Mouse (Mus musculus) thymus, postnatal 10 days (tissue): ENCODE measurements around the gene Ngp.
"Not testable (repeated sequence)": the region's sequence is repeated elsewhere in the genome, so short reads cannot be mapped to it uniquely, and the experiment has no call there.

Source experiments
- DNase-seq, 2 experiments: peaks; one replicate each; pipeline ENCODE4 v3.0.0; 2021; ENCODE audit warnings: low spot score in 2 of 2

Ngp gene

GRCm38 (mm10) chr9:110419511-110420112 is at the start of gene Ngp:
Ngp (plus strand) TSS chr9:110419747.
- no peak for DNase-seq

GRCm38 (mm10) chr9:110369860-110370259 is 49.7 kb upstream of the Ngp start:
- DNase-seq = no peak

DNA sequence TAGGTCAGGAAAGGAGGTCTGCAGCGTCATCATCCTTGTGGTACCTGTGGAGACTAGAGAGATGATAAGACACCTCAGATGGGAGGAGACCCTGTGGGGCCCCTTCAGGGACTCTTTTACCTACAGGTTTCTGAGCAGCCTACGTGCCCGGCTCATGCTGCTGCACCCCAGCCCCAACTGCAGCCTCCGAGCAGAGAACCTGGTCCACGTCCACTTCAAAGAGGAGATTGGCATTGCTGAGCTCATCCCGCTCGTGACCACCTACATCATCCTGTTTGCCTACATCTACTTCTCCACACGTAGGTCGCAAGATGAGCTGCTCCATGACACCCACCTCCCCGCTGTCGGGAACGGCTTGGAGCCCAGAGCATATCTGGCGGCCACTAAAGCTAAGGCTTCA is 45.7 kb upstream of the Ngp start:
- no peak for DNase-seq

GRCm38 (mm10) chr9:110375668-110376067 is 43.9 kb upstream of the Ngp start:
- DNase-seq = no peak

DNA sequence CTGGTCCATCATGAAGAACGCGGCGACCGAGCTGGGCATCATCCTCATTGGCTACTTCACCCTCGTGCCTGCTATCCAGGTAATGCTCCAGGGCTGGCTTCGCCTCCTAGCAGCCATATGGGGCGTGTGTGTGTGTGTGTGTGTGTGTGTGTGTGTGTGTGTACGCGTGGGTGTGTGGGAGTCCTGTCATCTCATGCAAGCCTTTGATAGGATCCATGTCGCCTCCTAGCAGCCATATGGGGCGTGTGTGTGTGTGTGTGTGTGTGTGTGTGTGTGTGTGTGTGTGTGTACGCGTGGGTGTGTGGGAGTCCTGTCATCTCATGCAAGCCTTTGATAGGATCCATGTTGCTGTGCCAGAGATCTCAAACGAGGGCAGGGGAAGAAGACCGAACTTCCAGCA is 41.9 kb upstream of the Ngp start:
- not testable (repeated sequence) for DNase-seq

DNA sequence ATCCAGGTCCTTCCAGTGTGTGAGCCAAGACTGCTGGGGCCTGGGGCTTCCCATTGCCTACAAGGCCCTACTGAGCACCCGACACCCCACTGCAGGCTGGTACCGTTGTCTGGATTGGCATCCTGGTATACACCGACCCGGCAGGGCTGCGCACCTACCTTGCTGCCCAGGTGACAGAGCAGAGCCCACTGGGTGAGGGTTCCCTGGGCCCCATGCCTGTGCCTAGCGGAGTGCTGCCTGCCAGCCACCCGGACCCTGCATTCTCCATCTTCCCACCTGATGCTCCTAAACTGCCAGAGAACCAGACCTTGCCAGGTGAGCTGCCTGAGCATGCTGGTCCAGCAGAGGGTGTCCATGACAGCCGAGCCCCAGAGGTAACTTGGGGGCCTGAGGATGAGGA is 40.2 kb upstream of the Ngp start:
- no peak for DNase-seq

DNA sequence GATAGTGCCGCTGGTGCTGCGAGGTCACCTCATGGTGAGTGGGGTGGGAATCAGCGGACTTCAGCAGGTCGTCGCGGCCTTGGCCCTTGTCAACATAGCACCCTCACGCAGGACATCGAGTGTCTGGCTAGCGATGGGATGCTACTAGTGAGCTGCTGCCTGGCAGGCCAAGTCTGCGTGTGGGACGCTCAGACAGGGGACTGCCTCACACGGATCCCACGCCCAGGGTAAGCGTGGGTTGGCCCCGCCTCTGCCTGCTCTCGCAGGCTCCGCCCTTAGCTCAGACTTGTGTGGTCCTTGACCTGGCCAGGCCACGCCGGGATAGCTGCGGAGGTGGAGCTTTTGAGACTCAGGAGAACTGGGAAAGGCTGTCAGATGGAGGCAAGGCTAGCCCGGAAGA is 38.9 kb upstream of the Ngp start:
- no peak for DNase-seq

GRCm38 (mm10) chr9:110381292-110381691 is 38.3 kb upstream of the Ngp start:
- DNase-seq = no peak

- DNase-seq = no peak
Observed at GRCm38 (mm10) chr9:110384369-110384929, 35.1 kb upstream of the Ngp start.

DNA sequence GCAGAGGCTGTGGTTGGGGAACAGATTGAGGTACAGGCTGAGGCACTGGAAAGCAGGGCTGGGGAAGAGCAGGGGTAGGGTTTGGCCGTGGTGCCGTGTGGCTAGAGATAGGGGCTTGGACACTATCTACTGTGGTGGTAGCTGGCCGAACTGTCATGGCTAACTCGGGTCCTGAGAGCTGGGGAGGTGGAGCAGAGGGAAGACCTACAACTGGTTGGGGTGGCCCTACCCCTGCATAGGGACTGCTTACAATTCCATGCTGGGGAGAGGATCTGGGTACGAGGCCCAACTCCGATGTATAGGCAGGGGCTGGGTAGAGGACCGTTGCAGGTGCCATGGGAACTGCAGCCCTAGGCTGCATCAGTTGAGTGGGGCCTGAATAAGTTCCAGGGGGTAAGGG is 31.5 kb upstream of the Ngp start:
- DNase-seq = no peak

DNA sequence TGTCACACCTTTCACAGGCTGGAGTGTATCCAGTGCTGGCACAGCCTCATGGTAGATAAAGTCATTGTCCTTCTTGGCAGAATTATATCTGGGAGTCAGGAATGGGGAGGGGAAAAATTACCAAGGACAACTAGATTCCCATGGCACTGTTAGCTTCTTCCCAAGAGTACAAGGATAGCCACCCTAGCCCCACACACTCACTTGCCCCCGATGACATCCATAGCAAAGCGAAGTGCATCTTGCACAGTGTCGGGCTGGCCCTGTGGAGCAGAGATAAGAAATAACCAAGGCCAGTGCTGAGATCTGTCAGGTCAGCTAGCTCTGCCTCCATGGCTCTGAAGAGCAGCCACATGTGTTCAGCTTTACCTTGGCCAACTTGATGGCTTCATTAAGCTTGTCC is 28.7 kb upstream of the Ngp start:
- DNase-seq = no peak

DNA sequence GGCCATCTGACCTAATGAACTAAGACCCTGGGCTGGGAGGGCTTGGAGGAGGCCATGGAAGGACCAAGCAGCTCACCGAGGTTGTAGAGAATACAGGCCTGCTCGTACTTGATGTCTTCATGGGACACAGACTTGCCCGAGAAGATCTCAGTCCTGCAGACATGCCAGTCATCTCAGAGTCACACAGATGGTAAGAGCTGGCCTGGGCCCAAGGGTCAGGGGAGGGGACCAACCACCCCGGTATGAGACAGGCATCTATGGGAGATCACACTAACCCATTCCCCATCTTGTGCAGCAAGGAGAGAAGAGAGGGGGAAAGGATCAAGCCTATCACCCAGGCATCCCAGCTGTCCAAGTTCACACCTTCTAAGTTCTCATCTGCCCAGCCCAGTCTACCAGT is 26.3 kb upstream of the Ngp start:
- DNase-seq = no peak

GRCm38 (mm10) chr9:110400650-110401049 is 18.9 kb upstream of the Ngp start:
- no peak for DNase-seq

DNA sequence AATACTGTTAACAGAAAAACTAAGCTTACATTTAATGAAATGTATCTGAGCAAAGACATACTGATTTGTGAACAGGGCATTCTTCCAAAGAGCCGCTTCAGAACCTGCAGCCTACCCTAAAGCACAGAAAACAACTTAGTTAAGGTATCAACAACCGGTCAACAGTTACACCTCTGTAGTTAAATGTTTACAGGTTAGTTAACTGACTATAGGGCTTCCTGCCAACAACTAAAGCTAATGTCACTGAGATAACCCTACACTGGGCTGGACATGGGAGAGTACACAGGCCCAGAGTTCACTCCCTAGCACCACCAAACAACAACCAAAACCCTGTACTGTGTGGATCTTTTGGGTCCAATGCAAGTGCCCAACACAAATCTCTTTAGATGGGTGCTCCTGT is 16.8 kb upstream of the Ngp start:
- DNase-seq = no peak

DNA sequence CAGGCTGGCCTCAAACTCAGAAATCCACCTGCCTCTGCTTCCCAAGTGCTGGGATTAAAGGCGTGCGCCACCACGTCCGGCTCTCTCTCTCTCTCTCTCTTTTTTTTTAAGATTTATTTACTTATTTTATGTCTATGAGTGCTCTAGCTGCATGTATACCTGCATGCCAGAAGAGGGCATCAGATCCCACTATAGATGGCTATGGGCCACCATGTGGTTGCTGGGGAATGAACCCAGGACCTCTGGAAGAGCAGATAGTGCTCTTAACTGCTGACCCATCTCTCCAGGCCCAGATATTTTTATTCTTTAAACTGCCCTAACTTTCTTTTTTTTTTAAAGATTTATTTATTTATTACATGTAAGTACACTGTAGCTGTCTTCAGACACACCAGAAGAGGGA is 16.3 kb upstream of the Ngp start:
- DNase-seq = not testable (repeated sequence)

- DNase-seq = peak; percentile 34 to 44
Observed at GRCm38 (mm10) chr9:110407311-110408098, 12.0 kb upstream of the Ngp start.

GRCm38 (mm10) chr9:110408099-110408773 is 11.3 kb upstream of the Ngp start, which contains the start of gene Ptpn23:
Ptpn23 (minus strand) TSS chr9:110408213.
- peak; percentile 91 to 92 for DNase-seq

- DNase-seq = peak; percentile 68 to 85
Observed at GRCm38 (mm10) chr9:110410908-110411887, 8.3 kb upstream of the Ngp start.

DNA sequence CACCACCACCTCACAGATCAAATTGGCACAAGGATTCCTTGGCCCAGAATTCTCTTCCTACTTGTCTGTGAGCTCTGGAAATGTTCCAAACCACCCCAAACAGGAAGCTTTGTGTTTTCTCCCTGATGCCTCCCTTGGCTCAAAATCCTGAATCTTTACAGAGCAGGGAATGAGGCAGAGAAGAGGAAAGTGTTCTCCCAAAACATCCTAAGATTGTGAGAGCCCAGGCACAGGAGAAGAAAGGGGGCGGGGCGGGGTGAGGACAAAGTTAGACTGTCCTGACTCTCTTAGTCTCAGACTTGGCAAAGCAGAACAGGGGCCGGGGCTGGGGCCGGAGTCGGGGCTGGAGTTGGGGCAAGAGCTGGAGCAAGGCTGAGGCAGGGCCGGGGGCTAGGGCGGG is 6.6 kb upstream of the Ngp start:
- DNase-seq = no peak

GRCm38 (mm10) chr9:110413785-110414184 is 5.8 kb upstream of the Ngp start:
- DNase-seq = no peak

DNA sequence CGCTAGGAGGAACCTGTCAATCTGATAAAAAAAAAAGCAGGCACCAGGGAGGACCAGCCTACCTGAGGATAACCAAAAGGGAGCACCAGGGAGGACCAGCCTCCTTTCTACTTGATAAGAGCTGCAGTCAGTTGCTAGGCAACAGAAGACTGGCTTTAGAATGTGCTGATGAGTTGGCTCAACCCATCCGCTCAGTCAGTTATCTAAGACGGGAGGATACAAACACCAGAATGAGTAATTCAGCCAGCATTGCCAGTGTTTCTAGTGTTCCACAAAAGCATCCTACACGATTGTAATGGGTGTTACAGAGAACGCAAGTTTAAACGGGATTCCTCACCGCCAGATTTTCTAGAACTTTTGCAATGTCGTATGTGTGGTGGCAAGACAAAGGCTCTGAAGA is 11.7 kb downstream of the Ngp start:
- DNase-seq = no peak
